Mouse (Mus musculus): ENCODE results near the gene Krtcap2. TPM values are rescaled to one million over a fixed set of nuclear protein-coding genes. Genes with fewer than 3 reads are reported as not detected.

The Krtcap2 gene
- polyA plus RNA-seq, 1 experiment from 2014 or later, result 304 TPM

DNA sequence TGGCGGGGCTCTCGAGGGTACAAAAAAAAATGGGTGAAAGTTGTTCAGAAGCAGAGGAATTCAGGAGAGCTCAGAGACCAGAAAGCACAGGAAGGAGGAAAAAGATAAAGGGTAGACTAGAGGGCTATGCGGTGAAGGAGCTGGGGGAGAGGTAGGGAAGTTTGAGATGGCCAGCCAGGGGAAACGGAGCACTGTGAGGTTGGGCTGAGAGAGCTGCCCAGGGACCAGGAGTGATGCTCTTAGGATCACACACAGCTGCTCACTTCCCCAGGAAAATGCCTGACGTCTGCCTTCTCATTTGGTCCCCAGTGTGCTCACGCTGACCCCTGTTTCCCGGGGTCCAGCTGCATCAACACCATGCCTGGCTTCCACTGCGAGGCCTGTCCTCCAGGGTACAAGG is 26.2 kb upstream of the Krtcap2 start:
- WGBS, result 14% methylated on average over 8 of the region's 8 CpGs
- H3K9me3 ChIP-seq (ENCODE audit: control insufficient read depth, low read length), result no peaks in the 10 kb centered on the region
- peaks cover 26% of the 10 kb centered on the region for H3K4me1 ChIP-seq (replicated peaks; ENCODE audit: control insufficient read depth, insufficient read depth, low read length)
- peak overlapping the region; percentile 8; the same call in 1 of the 2 replicates for H3K9ac ChIP-seq (ENCODE audit: low read length)
- peak; percentile 26 for ATAC-seq (ENCODE audit: low read depth)
- H3K4me2 ChIP-seq (ENCODE audit: low read depth, low read length), result no peak overlapping the region; the same call in 1 of the 2 replicates
- H3K36me3 ChIP-seq (ENCODE audit: control insufficient read depth, insufficient read depth, low read length), result peaks cover 4% of the 10 kb centered on the region; the same call in 1 of the 2 replicates
- H3K27ac ChIP-seq (ENCODE audit: low read length), result peak overlapping the region; percentile 86
- H3K4me3 ChIP-seq (ENCODE audit: low read length), result no peak overlapping the region
- H3K27me3 ChIP-seq (ENCODE audit: control insufficient read depth, insufficient read depth, low read depth, low read length), result no peaks in the 10 kb centered on the region

DNA sequence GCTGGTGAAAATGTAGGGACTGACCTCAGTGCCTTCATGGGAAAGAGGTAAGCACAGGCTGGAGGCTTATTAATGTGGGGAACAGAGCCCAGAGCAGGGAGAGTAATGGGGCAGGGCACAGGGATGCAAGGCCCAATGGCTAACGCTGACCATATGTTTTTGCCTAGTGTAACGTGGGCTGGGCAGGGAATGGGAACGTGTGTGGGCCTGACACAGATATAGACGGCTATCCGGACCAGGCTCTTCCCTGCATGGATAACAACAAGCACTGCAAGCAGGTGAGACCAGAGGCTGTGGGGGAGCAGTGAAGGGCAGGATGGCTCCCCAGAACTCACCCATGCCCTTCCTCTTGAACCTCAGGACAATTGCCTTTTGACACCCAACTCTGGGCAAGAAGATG is 24.6 kb upstream of the Krtcap2 start:
- no peaks in the 10 kb centered on the region for H3K9me3 ChIP-seq (ENCODE audit: control insufficient read depth, low read length)
- H3K36me3 ChIP-seq (ENCODE audit: control insufficient read depth, insufficient read depth, low read length), result peaks cover 4% of the 10 kb centered on the region; the same call in 1 of the 2 replicates
- no peak overlapping the region for H3K27ac ChIP-seq (ENCODE audit: low read length)
- no peak overlapping the region for H3K4me3 ChIP-seq (ENCODE audit: low read length)
- 78% methylated on average over 5 of the region's 5 CpGs for WGBS
- no peaks in the 10 kb centered on the region for H3K27me3 ChIP-seq (ENCODE audit: control insufficient read depth, insufficient read depth, low read depth, low read length)
- ATAC-seq (ENCODE audit: low read depth), result no peak
- H3K9ac ChIP-seq (ENCODE audit: low read length), result no peak overlapping the region
- no peak overlapping the region for H3K4me2 ChIP-seq (ENCODE audit: low read depth, low read length)
- H3K4me1 ChIP-seq (replicated peaks; ENCODE audit: control insufficient read depth, insufficient read depth, low read length), result peaks cover 15% of the 10 kb centered on the region

DNA sequence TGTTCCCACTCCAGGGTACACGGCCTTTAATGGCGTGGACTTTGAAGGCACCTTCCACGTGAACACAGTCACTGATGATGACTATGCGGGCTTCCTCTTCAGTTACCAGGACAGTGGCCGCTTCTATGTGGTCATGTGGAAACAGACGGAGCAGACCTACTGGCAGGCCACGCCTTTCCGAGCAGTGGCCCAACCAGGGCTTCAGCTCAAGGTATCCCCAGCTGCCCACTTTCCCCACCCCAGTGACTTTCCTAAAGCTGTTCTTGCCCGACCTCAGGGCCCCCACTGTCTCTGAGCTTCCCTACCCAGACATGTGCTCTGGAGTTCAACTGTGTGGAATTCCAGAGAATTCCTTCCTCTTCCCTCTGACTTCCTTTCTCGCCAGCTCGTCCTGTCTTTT is 21.0 kb upstream of the Krtcap2 start:
- no peak for ATAC-seq (ENCODE audit: low read depth)
- no peak overlapping the region for H3K27ac ChIP-seq (ENCODE audit: low read length)
- H3K9ac ChIP-seq (ENCODE audit: low read length), result peak overlapping the region; percentile 6; the same call in 1 of the 2 replicates
- peak overlapping the region; percentile 53; the same call in 1 of the 2 replicates for H3K4me3 ChIP-seq (ENCODE audit: low read length)
- H3K4me2 ChIP-seq (ENCODE audit: low read depth, low read length), result peak overlapping the region; percentile 83
- 61% methylated on average over 11 of the region's 11 CpGs for WGBS
- peaks cover 19% of the 10 kb centered on the region for H3K4me1 ChIP-seq (replicated peaks; ENCODE audit: control insufficient read depth, insufficient read depth, low read length)
- no peaks in the 10 kb centered on the region for H3K9me3 ChIP-seq (ENCODE audit: control insufficient read depth, low read length)
- no peaks in the 10 kb centered on the region for H3K27me3 ChIP-seq (ENCODE audit: control insufficient read depth, insufficient read depth, low read depth, low read length)
- peaks cover 4% of the 10 kb centered on the region; the same call in 1 of the 2 replicates for H3K36me3 ChIP-seq (ENCODE audit: control insufficient read depth, insufficient read depth, low read length)

DNA sequence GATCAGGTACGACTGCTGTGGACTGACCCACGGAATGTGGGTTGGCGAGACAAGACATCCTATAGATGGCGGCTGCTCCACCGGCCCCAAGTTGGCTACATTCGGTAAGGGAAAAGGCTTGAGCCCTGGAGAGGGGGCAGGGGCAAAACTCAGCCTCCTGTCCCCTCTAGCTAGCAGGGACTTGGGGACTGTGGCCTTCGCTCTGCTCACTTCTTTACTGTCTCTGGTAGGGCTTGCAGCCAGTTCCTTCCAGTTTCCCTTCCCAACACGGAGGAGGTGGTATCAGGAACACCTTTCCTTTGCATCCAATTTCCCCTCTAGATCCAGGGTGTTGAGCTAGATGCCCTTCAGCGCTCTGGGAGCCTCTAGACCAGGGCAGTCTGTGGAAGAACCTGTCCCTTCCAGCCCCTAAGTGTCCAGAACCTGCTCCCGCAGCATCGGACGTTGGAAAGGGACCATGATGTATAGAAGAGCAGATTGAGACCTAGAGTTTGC is 20.4 kb upstream of the Krtcap2 start:
- Histone ChIP-seq H3K4me3 (ENCODE audit: low read length) (peak overlapping the region; percentile 53), H3K4me2 (ENCODE audit: low read depth, low read length) (peak overlapping the region; percentile 83)
- ATAC-seq (ENCODE audit: low read depth), result no peak

DNA sequence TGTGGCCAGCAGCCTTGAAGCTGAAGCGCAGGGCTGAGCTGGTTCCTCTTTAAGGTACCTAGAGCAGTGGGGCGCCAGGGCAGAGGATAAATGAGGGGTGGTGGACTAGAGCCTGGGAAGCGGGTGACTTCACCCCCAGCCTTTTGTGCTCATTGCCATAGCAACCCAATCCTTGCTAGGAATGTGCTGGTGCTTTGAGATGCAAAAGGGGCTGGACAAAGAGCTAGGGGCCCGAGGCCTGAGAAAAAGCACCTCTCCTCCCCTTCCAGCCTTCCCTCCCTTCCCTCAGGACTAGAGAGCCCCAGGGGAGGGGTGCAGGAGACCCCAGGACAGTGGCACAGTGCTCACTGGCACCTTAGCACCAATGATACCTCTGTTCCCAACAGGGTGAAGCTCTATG is 19.8 kb upstream of the Krtcap2 start:
- Histone ChIP-seq H3K4me2 (ENCODE audit: low read depth, low read length) (peak overlapping the region; percentile 83), H3K9ac (ENCODE audit: low read length) (peak overlapping the region; percentile 68), H3K4me1 (replicated peaks; ENCODE audit: control insufficient read depth, insufficient read depth, low read length) (peaks cover 17% of the 10 kb centered on the region), H3K4me3 (ENCODE audit: low read length) (peak overlapping the region; percentile 53), H3K27ac (ENCODE audit: low read length) (peak overlapping the region; percentile 65), H3K27me3 (ENCODE audit: control insufficient read depth, insufficient read depth, low read depth, low read length) (no peaks in the 10 kb centered on the region), H3K36me3 (ENCODE audit: control insufficient read depth, insufficient read depth, low read length) (peaks cover 4% of the 10 kb centered on the region; the same call in 1 of the 2 replicates), H3K9me3 (ENCODE audit: control insufficient read depth, low read length) (no peaks in the 10 kb centered on the region)
- no peak for ATAC-seq (ENCODE audit: low read depth)
- WGBS, result 43% methylated on average over 4 of the region's 4 CpGs

More for the DNA sequence above, 20.4 kb upstream of the Krtcap2 start:
- no peak overlapping the region; the same call in 1 of the 2 replicates for H3K27ac ChIP-seq (ENCODE audit: low read length)
- no peaks in the 10 kb centered on the region for H3K9me3 ChIP-seq (ENCODE audit: control insufficient read depth, low read length)
- 51% methylated on average over 12 of the region's 12 CpGs for WGBS
- peaks cover 17% of the 10 kb centered on the region for H3K4me1 ChIP-seq (replicated peaks; ENCODE audit: control insufficient read depth, insufficient read depth, low read length)
- H3K36me3 ChIP-seq (ENCODE audit: control insufficient read depth, insufficient read depth, low read length), result peaks cover 4% of the 10 kb centered on the region; the same call in 1 of the 2 replicates
- H3K27me3 ChIP-seq (ENCODE audit: control insufficient read depth, insufficient read depth, low read depth, low read length), result no peaks in the 10 kb centered on the region
- H3K9ac ChIP-seq (ENCODE audit: low read length), result peak overlapping the region; percentile 68

DNA sequence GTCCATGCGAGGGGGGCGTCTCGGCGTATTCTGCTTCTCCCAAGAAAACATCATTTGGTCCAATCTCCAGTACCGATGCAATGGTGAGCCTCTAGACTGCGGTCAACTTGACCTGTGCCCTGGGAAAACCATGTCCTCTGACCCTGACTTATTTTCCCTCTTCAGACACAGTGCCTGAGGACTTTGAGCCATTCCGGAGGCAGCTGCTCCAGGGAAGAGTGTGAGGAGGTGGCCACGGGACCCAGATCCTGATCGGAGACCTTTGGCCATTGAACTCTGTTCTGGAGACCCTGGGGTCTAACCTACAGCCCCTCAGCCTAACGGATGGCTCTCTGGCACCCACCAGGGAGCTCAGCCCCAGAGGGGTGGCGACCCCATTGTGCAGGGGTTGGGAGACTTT is 19.4 kb upstream of the Krtcap2 start:
- H3K4me2 ChIP-seq (ENCODE audit: low read depth, low read length), result peak overlapping the region; percentile 83
- H3K27me3 ChIP-seq (ENCODE audit: control insufficient read depth, insufficient read depth, low read depth, low read length), result no peaks in the 10 kb centered on the region
- H3K4me3 ChIP-seq (ENCODE audit: low read length), result peak overlapping the region; percentile 53
- peaks cover 4% of the 10 kb centered on the region; the same call in 1 of the 2 replicates for H3K36me3 ChIP-seq (ENCODE audit: control insufficient read depth, insufficient read depth, low read length)
- WGBS, result 27% methylated on average over 11 of the region's 11 CpGs
- ATAC-seq (ENCODE audit: low read depth), result no peak
- peaks cover 17% of the 10 kb centered on the region for H3K4me1 ChIP-seq (replicated peaks; ENCODE audit: control insufficient read depth, insufficient read depth, low read length)
- H3K9me3 ChIP-seq (ENCODE audit: control insufficient read depth, low read length), result no peaks in the 10 kb centered on the region
- peak overlapping the region; percentile 68 for H3K9ac ChIP-seq (ENCODE audit: low read length)
- H3K27ac ChIP-seq (ENCODE audit: low read length), result peak overlapping the region; percentile 65

DNA sequence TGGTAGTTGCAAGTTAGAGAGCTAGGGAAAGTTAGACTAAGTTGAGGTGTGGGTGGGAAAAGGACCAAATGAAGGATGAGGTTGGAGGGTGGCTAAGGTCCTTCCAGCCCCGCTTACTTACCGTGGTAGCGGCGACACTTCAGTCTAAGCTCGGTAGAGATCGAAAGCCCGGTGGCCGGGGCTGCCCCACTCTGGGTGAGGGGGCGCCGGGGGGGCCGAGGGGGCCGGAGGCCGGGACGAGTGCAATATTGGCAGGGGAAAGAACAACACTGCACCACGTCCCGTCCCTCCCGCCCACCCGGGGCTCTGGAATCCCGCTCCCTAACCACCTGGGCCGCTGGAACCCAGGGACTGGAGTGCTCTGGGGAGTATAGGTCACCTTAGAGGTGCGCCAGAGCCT is 18.9 kb upstream of the Krtcap2 start, which contains the start of gene Mtx1:
Gene Mtx1 (minus strand): TSS at position 189 of the 400 bp plus-strand sequence.
- Histone ChIP-seq H3K27me3 (ENCODE audit: control insufficient read depth, insufficient read depth, low read depth, low read length) (no peaks in the 10 kb centered on the region), H3K4me2 (ENCODE audit: low read depth, low read length) (peak within 1 kb of the TSS; percentile 83), H3K36me3 (ENCODE audit: control insufficient read depth, insufficient read depth, low read length) (peaks cover 4% of the 10 kb centered on the region; the same call in 1 of the 2 replicates), H3K9ac (ENCODE audit: low read length) (peak within 1 kb of the TSS; percentile 68), H3K4me3 (ENCODE audit: low read length) (peak within 1 kb of the TSS; percentile 53), H3K9me3 (ENCODE audit: control insufficient read depth, low read length) (no peaks in the 10 kb centered on the region), H3K4me1 (replicated peaks; ENCODE audit: control insufficient read depth, insufficient read depth, low read length) (peaks cover 17% of the 10 kb centered on the region), H3K27ac (ENCODE audit: low read length) (peak within 1 kb of the TSS; percentile 91)
- ATAC-seq (ENCODE audit: low read depth), result peak; percentile 5
- WGBS, result 3% methylated on average over 21 of the region's 21 CpGs

DNA sequence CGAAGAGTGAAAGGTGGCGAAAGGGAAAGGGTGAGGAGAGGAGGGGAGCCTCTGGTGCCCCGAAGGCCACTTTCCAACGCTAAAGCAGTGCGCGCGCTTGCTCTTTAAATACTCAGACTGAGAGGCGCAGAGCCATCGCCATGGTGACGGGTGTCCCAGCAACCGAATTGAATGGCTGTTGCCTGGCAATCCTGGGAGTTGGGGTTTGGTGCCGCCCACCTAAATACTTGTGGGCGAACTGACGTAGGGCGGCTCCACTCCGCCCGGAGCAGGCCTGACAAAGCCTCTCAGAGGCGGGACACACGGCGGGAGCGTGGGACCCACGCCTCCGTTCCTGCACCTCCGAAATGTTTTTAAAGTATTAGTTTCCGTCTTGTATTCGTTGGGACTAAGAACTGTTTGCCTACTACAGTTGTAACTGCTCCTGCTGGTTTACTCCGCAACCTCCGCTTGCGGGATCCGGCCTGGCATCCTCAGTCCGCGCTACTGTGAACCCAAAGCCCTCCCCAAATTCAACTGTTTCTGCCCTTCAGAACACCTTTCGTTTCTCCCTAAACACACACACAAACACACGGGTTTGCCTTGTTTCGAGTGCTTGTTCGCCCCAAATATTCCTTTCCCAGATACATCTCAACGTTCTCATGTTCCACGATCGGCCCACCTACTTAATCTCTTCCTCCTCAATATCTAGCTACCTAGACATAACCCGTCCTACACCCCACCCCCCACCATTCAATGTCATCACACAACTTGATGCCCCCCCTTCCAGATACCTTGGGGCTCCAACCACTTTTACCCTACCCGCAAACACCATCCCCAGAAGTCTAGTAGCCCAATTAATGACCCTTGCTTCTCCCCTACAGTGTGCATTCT is 18.2 kb upstream of the Krtcap2 start:
- peak overlapping the region; percentile 53 for H3K4me3 ChIP-seq (ENCODE audit: low read length)
- H3K36me3 ChIP-seq (ENCODE audit: control insufficient read depth, insufficient read depth, low read length), result peaks cover 4% of the 10 kb centered on the region; the same call in 1 of the 2 replicates
- H3K4me1 ChIP-seq (replicated peaks; ENCODE audit: control insufficient read depth, insufficient read depth, low read length), result peaks cover 17% of the 10 kb centered on the region
- no peaks in the 10 kb centered on the region for H3K9me3 ChIP-seq (ENCODE audit: control insufficient read depth, low read length)
- peak overlapping the region; percentile 83 for H3K4me2 ChIP-seq (ENCODE audit: low read depth, low read length)
- H3K9ac ChIP-seq (ENCODE audit: low read length), result peak overlapping the region; percentile 68
- peak overlapping the region; percentile 91 for H3K27ac ChIP-seq (ENCODE audit: low read length)
- no peaks in the 10 kb centered on the region for H3K27me3 ChIP-seq (ENCODE audit: control insufficient read depth, insufficient read depth, low read depth, low read length)
- WGBS, result 4% methylated on average over 41 of the region's 41 CpGs
- peak; percentile 83 for ATAC-seq (ENCODE audit: low read depth)

DNA sequence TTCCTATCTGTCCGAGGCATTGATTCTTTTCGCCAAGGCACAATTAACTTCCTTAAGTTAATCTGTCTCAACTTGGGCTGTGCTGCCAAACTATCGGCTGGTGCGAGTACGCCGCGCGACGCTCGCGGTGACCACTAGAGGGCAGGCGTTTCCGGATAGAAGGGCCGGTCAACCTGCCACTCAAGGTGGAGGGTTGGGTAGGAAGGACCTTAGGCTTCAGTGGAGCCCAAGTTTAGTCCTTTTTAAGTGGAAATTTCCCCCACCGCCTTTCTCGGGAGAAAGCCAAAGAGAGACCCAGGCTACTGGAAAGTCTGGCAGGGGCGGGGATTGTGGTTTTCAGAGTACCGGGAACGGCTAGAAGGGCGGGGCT is 17.6 kb upstream of the Krtcap2 start:
- peak overlapping the region; percentile 91 for H3K27ac ChIP-seq (ENCODE audit: low read length)
- peak overlapping the region; percentile 83 for H3K4me2 ChIP-seq (ENCODE audit: low read depth, low read length)
- peak; percentile 37 for ATAC-seq (ENCODE audit: low read depth)
- peaks cover 21% of the 10 kb centered on the region for H3K4me1 ChIP-seq (replicated peaks; ENCODE audit: control insufficient read depth, insufficient read depth, low read length)
- peaks cover 4% of the 10 kb centered on the region; the same call in 1 of the 2 replicates for H3K36me3 ChIP-seq (ENCODE audit: control insufficient read depth, insufficient read depth, low read length)
- peak overlapping the region; percentile 68 for H3K9ac ChIP-seq (ENCODE audit: low read length)
- WGBS, result under 1% methylated on average over 20 of the region's 20 CpGs
- peak overlapping the region; percentile 53 for H3K4me3 ChIP-seq (ENCODE audit: low read length)
- no peaks in the 10 kb centered on the region for H3K9me3 ChIP-seq (ENCODE audit: control insufficient read depth, low read length)
- H3K27me3 ChIP-seq (ENCODE audit: control insufficient read depth, insufficient read depth, low read depth, low read length), result no peaks in the 10 kb centered on the region
